Mouse (Mus musculus): Measurements from ENCODE around the gene Nfix. TPM values are rescaled to one million over a fixed set of nuclear protein-coding genes. Genes with fewer than 3 reads are reported as not detected.

Nfix gene
- polyA plus RNA-seq, 1 experiment from 2014 or later = 413 TPM

DNA sequence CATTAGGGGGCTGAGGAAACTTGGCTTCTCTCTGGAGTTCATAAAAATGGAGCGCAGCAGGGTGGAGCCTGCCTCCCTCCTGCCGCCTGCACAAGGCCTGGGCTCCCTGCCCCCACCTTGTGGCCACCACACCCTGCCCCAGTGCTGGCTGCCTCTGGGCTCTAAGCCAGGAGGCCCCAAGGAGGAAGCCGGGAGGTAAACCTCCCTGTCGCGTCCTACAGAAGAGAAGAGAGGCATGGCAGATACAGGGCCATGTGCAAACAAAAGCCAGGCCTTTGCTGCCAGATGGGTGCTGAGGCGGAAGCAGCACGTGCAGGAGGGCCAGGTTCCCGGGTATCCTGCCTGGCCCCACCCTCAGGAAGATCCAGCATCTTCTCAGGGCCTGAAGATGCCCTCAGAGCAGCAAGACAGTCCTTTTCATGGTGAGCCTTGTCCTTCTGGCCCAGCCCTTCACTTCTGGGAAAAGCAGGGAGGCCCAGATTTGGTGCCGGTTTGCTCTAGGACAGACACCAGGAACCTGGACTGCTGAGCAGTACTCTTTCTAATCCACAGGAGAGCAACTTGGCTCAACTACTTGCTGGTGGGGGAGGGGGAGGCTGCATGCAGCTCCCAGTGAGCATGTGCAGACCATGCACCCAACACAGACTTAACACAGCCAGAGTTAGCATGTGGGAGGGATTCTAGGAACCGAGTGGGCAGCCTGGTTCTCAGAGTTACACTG, 77.1 kb downstream of the Nfix start, which contains the start of gene G430095P16Rik:
G430095P16Rik (plus strand) TSS at position 158 of the 721 bp plus-strand sequence.
- peaks cover 50% of the 10 kb centered on the region for H3K36me3 ChIP-seq
- ATAC-seq (replicated peaks) = peak; percentile 72
- peaks cover 65% of the 10 kb centered on the region for H3K4me1 ChIP-seq
- WGBS = 6% methylated on average over 10 of the region's 10 CpGs
- peak within 1 kb of the TSS; percentile 39 for H3K9ac ChIP-seq (replicated peaks)
- H3K27ac ChIP-seq (replicated peaks) = peak within 1 kb of the TSS; percentile 94
- H3K4me3 ChIP-seq = no peak within 1 kb of the TSS
- no peaks in the 10 kb centered on the region for H3K27me3 ChIP-seq
- H3K9me3 ChIP-seq = no peaks in the 10 kb centered on the region
- H3K4me2 ChIP-seq (replicated peaks) = peak within 1 kb of the TSS; percentile 5; the same call in 1 of the 2 replicates

DNA sequence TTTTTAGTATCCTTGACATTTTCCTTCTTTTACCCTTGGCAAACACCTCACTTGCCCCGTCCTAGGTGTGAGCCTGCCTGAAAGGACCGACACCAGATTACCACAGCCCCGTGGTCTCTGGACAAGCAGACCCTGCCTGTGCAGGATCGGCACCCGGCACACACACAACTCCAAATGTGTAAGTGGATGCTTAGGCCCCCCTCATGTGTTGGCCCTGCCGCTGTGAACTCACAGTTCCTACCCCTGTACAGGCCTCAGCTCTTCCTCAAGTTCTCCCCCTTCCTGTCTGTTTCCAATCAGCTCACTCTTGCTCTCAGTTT, 77.7 kb downstream of the Nfix start:
- no peak overlapping the region for H3K4me2 ChIP-seq (replicated peaks)
- peak overlapping the region; percentile 94 for H3K27ac ChIP-seq (replicated peaks)
- H3K9me3 ChIP-seq = no peaks in the 10 kb centered on the region
- H3K36me3 ChIP-seq = peaks cover 47% of the 10 kb centered on the region
- WGBS = 56% methylated on average over 6 of the region's 6 CpGs
- peak overlapping the region; percentile 31; the same call in 1 of the 2 replicates for H3K9ac ChIP-seq (replicated peaks)
- peaks cover 60% of the 10 kb centered on the region for H3K4me1 ChIP-seq
- peak; percentile 20 for ATAC-seq (replicated peaks)
- no peaks in the 10 kb centered on the region for H3K27me3 ChIP-seq
- H3K4me3 ChIP-seq = no peak overlapping the region

DNA sequence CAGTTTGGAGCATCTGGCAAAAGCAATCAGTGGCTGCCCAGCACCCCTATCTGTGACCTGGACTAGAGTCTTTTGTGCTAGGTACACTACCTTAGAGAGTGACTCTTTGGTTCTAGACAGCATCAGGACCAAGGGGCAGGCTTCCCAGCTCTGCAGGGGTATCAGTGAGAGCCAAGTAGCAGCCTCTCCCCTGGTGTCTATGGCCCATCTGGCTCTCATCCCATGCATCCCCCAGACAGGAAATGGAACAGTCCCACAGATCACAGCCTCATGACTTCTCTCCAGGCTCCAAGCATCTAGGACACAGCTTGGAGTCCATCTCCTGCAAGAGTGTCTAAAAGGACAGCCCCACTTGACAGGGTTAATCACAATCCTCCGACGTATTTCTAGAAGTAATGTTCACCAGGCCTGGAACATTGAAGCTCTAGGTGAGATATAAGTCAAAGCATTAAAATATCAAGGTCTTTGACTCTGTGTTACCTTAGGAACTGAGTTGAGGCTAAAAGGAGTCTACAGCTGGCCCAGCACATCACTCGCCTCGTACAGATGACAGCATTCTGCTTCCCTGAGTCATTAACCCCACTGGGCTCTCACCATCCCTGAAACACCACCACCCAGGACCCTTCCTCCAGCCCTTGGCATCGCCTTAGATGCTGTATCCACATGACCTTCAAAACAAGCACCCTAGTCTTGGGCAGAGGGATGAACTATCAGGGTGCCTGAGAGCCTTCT, 81.0 kb downstream of the Nfix start:
- H3K27me3 ChIP-seq = no peaks in the 10 kb centered on the region
- peaks cover 26% of the 10 kb centered on the region for H3K36me3 ChIP-seq
- peak overlapping the region; percentile 32 for H3K27ac ChIP-seq (replicated peaks)
- WGBS = 80% methylated on average over 5 of the region's 5 CpGs
- H3K9me3 ChIP-seq = no peaks in the 10 kb centered on the region
- H3K4me2 ChIP-seq (replicated peaks) = no peak overlapping the region
- no peak overlapping the region for H3K4me3 ChIP-seq
- ATAC-seq (replicated peaks) = no peak
- H3K4me1 ChIP-seq = peaks cover 54% of the 10 kb centered on the region
- H3K9ac ChIP-seq (replicated peaks) = no peak overlapping the region

DNA sequence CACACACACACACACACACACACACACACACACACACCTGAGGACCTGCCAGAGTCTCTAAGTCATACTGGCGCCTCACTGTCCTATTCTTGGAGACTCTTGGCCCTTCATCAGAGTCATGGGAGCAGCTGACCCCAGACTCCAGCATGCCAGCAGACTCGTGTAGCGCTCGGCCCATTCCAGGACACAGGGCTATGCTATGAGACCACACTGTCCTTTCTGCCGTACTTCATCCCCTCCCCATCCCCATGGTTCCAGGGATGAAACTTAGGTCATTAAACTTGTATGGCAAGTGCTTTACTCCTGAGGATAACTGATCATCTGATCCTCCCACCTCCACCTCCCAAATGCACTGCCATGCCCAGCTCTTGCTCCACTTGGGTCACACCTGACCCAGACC, 81.7 kb downstream of the Nfix start:
- H3K9me3 ChIP-seq = no peaks in the 10 kb centered on the region
- peaks cover 26% of the 10 kb centered on the region for H3K36me3 ChIP-seq
- no peak for ATAC-seq (replicated peaks)
- H3K27ac ChIP-seq (replicated peaks) = peak overlapping the region; percentile 32
- WGBS = 84% methylated on average over 5 of the region's 5 CpGs
- no peak overlapping the region for H3K9ac ChIP-seq (replicated peaks)
- H3K4me2 ChIP-seq (replicated peaks) = no peak overlapping the region
- H3K4me3 ChIP-seq = no peak overlapping the region
- H3K27me3 ChIP-seq = no peaks in the 10 kb centered on the region
- peaks cover 54% of the 10 kb centered on the region for H3K4me1 ChIP-seq

DNA sequence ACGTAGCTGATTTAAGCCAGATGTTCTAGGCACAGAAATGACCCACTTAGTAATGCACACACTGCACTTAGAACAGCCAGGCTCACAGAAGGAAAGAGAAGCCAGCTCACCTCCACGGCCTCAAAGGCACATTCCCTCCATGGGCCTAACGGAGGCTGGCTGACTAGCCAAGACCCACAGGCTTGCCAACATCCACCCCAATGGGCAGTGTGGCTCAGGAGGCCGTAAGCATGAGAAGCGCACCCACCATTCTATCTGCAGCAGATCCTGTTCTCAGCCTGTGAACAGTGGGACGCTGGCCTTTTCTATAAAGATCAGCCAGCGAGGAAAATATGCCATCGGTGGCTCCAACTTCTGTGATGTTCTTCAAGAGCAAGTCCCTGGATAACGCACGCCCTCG, 83.4 kb downstream of the Nfix start:
- 73% methylated on average over 11 of the region's 11 CpGs for WGBS
- Histone ChIP-seq H3K9me3 (no peaks in the 10 kb centered on the region), H3K36me3 (peaks cover 25% of the 10 kb centered on the region), H3K4me2 (replicated peaks) (no peak overlapping the region), H3K4me3 (no peak overlapping the region), H3K27ac (replicated peaks) (peak overlapping the region; percentile 83), H3K27me3 (no peaks in the 10 kb centered on the region), H3K9ac (replicated peaks) (no peak overlapping the region; the same call in 1 of the 2 replicates), H3K4me1 (peaks cover 52% of the 10 kb centered on the region)
- no peak for ATAC-seq (replicated peaks)

DNA sequence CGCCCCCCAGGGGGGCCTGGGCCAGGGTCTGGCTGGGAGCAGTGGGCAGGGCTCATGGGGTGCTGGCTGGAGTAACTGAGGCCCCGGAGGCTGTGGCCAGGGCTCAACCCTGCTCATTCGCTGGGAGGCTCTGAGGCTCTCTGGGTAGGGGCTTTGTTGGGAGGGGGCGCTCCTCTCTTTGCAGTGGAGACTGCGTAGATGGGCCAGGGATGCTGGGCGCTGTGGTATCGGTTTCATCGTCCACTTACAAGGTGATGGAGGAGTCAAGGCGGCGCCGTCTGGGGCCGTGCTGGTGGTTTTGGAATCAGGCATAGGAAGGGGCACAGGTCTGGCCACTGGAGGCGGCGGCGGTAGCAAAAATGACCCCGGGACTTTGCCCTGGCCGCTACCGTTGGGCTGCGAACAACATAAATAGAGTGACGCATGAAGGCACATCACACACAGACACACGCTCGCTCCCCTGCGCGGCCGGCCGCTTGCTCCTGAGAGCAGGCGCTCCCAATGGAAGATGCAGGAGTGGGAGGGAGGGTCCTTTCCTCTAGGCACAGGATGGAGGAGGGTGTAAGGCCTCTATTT, 84.2 kb downstream of the Nfix start:
- peak overlapping the region; percentile 26 for H3K4me2 ChIP-seq (replicated peaks)
- H3K9ac ChIP-seq (replicated peaks) = peak overlapping the region; percentile 46
- H3K4me1 ChIP-seq = peaks cover 56% of the 10 kb centered on the region
- H3K36me3 ChIP-seq = peaks cover 17% of the 10 kb centered on the region
- peak overlapping the region; percentile 83 for H3K27ac ChIP-seq (replicated peaks)
- 11% methylated on average over 27 of the region's 27 CpGs for WGBS
- H3K9me3 ChIP-seq = no peaks in the 10 kb centered on the region
- 0 out of 2 replicates have a peak overlapping the region, but pooled peaks have one; percentile 5 for H3K4me3 ChIP-seq
- H3K27me3 ChIP-seq = no peaks in the 10 kb centered on the region
- no peak for ATAC-seq (replicated peaks)

DNA sequence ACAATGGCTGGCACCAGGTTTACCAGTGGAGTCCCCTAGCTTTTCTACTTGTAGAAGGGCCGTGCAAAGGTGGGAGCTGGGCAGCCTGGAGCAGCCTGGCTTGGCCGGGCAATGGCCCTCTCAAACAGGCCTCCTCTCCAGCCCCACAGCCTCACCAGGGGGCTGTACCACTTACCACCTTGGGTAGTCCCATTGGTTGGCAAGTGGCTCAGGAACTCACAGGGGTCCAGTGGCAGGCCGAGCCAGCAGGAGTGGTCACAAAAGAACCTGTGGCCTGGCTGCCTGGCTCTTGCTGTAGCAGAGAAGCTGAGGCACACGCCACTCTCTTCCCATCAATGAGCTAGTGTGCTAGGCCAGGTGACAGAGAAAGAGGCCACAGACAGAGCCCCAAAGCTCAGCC, 86.0 kb downstream of the Nfix start:
- H3K9ac ChIP-seq (replicated peaks) = peak overlapping the region; percentile 25
- H3K4me3 ChIP-seq = no peak overlapping the region
- peaks cover 6% of the 10 kb centered on the region; the same call in 1 of the 2 replicates for H3K36me3 ChIP-seq
- H3K27ac ChIP-seq (replicated peaks) = peak overlapping the region; percentile 94
- H3K27me3 ChIP-seq = no peaks in the 10 kb centered on the region
- H3K4me2 ChIP-seq (replicated peaks) = no peak overlapping the region
- H3K4me1 ChIP-seq = peaks cover 72% of the 10 kb centered on the region
- ATAC-seq (replicated peaks) = no peak
- no peaks in the 10 kb centered on the region for H3K9me3 ChIP-seq
- 49% methylated on average over 4 of the region's 4 CpGs for WGBS

DNA sequence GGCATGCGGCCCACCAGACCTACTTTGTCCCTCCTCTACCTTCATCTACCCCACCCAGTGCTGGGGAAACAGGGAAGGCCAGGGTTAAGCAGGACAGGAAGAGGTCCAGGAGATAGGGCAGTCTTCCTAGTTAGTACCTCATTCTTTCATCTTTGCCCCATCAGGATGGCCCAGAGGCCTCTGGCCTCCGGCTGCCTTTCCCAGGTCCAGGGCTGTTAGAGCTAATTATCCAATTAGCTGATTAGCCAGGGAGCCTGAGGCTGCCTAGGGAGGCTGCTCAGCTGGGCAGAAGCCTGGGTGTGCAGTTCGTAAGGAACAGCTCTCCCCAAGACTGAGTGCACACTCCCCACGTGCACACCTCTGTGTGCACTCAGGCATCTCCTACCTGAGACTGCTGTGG, 86.8 kb downstream of the Nfix start:
- Histone ChIP-seq H3K9ac (replicated peaks) (peak overlapping the region; percentile 25), H3K9me3 (no peaks in the 10 kb centered on the region), H3K4me2 (replicated peaks) (no peak overlapping the region), H3K4me3 (no peak overlapping the region), H3K27me3 (no peaks in the 10 kb centered on the region), H3K36me3 (no peaks in the 10 kb centered on the region), H3K4me1 (peaks cover 79% of the 10 kb centered on the region), H3K27ac (replicated peaks) (peak overlapping the region; percentile 94)
- ATAC-seq (replicated peaks) = no peak
- 21% methylated on average over 4 of the region's 4 CpGs for WGBS

DNA sequence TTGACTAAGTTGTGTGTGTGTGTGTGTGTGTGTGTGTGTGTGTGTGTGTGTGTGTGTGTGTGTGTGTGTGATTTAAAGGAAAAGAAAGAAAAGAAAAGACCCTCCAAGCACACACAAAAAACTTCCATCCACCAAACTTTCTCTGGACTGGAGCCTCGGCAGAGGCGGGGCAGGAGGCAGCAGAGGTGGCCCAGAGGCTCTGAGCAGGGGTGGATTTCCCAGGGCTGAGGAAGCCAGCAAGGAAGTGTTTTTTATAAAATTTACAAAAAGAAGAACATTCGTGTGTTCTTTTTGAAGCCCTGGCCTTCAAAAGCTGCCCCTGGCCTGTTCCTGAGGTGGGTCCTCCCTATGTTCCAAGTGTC, 87.4 kb downstream of the Nfix start:
- Histone ChIP-seq H3K27me3 (peaks cover under 1% of the 10 kb centered on the region; the same call in 1 of the 2 replicates), H3K4me1 (peaks cover 86% of the 10 kb centered on the region), H3K27ac (replicated peaks) (peak overlapping the region; percentile 94), H3K4me3 (no peak overlapping the region), H3K9ac (replicated peaks) (peak overlapping the region; percentile 25; the same call in 1 of the 2 replicates), H3K4me2 (replicated peaks) (no peak overlapping the region), H3K36me3 (no peaks in the 10 kb centered on the region), H3K9me3 (no peaks in the 10 kb centered on the region)
- WGBS = 0% methylated on average over 3 of the region's 3 CpGs
- ATAC-seq (replicated peaks) = no peak

DNA sequence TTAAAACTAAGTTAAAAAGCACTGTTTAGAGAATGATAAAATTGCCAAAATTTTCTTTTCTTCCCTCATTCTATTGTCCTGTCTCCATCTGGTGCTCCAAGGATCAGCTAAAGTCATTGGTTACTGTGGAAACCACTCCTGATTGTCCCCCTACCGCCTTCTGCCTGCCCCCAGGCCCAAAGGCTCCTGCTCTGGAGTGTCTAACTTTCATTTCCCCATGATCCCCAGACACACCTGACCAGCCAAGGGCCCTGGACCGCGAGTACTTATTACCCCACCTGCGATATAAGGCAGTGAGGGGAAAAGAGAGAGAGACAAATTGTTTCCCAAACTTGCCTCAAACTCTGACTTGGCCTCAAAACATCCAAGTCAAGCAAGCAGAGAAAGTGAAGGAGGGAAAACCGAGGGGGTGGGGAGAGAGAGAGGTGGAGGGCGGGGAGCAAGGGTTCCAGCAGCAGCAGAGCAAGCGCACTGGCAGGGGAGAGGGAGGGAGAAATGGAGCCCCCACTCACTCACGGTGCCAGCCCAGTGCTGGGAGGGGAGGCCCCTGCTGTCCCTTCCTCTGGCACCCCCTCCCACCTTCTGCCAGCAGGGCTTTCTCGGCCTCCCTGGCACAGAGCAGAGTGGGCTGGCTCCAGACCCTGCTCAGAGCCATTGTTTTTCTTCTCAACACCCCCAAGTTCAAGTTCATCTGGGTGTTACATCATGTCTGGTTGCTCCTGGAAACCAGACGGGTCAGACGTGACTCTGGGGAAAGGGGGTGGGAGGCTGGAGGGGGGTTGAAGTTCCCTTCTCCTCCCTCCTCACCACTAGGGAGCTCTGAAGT, 88.0 kb downstream of the Nfix start:
- peak overlapping the region; percentile 94 for H3K27ac ChIP-seq (replicated peaks)
- H3K4me1 ChIP-seq = peaks cover 90% of the 10 kb centered on the region
- peaks cover 5% of the 10 kb centered on the region; the same call in 1 of the 2 replicates for H3K27me3 ChIP-seq
- no peaks in the 10 kb centered on the region for H3K9me3 ChIP-seq
- no peak overlapping the region for H3K4me3 ChIP-seq
- peak overlapping the region; percentile 31 for H3K9ac ChIP-seq (replicated peaks)
- WGBS = 7% methylated on average over 9 of the region's 11 CpGs
- H3K36me3 ChIP-seq = no peaks in the 10 kb centered on the region
- H3K4me2 ChIP-seq (replicated peaks) = no peak overlapping the region
- ATAC-seq (replicated peaks) = peak; percentile 81

DNA sequence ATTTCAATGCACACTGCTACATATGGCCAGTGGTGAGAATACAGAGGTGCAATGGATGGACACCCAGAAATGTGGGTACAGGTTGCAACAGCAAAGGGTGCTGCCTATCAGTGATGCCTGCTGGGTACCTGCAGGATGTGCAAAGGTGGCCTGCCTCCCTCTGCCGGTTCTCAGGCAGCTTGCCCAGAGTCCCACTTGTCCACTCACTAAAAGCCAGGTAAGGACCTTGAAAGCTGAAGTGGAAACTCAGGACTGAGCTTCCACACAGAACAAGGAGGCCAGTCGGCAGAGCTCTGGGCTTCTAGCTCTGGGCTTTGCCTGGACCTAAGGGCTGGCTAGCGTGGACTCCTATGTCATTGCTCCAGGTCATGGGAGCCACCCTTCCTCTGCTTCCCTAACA, 88.8 kb downstream of the Nfix start:
- H3K4me1 ChIP-seq = peaks cover 91% of the 10 kb centered on the region

More for the DNA sequence above, 88.8 kb downstream of the Nfix start:
- WGBS = 27% methylated on average over 3 of the region's 3 CpGs
- H3K4me3 ChIP-seq = no peak overlapping the region
- H3K27ac ChIP-seq (replicated peaks) = peak overlapping the region; percentile 94
- H3K27me3 ChIP-seq = peaks cover 5% of the 10 kb centered on the region; the same call in 1 of the 2 replicates
- H3K36me3 ChIP-seq = no peaks in the 10 kb centered on the region
- no peak overlapping the region; the same call in 1 of the 2 replicates for H3K4me2 ChIP-seq (replicated peaks)
- ATAC-seq (replicated peaks) = no peak
- H3K9ac ChIP-seq (replicated peaks) = peak overlapping the region; percentile 31
- no peaks in the 10 kb centered on the region for H3K9me3 ChIP-seq
